Mouse (Mus musculus): Measurements from ENCODE around the gene Fam71e2. TPM values are rescaled to one million over a fixed set of nuclear protein-coding genes. Genes with fewer than 3 reads are reported as not detected.

Fam71e2 gene
- polyA plus RNA-seq (2014; fragmentation: Illumina TruSeq; extraction: RNeasy Lipid Tissue Mini Kit (QIAGEN cat#74804); ENCODE audit: insufficient read depth, low read depth, low replicate concordance): not detected

DNA sequence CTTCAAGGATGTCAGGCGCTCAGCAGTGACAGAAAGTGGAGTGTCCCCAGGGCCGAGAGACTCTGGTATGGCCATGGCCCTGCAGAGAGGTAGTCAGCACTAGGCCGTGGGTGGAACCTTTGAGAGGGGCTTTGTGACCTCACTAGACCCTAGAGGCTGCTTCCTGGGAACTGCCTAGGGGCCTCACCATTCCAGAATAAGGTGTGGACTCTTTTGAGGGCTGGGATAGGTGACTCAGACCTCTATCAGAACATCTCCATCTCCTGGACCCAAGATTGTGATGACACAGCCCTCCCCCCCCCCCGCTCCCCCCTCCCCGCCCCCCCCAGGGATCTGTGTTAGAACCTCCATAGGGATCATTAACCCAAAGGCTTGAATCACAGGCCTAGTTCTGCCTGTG is at the start of gene Fam71e2:
Fam71e2 (minus strand) TSS at position 101 of the 400 bp plus-strand sequence.

DNA sequence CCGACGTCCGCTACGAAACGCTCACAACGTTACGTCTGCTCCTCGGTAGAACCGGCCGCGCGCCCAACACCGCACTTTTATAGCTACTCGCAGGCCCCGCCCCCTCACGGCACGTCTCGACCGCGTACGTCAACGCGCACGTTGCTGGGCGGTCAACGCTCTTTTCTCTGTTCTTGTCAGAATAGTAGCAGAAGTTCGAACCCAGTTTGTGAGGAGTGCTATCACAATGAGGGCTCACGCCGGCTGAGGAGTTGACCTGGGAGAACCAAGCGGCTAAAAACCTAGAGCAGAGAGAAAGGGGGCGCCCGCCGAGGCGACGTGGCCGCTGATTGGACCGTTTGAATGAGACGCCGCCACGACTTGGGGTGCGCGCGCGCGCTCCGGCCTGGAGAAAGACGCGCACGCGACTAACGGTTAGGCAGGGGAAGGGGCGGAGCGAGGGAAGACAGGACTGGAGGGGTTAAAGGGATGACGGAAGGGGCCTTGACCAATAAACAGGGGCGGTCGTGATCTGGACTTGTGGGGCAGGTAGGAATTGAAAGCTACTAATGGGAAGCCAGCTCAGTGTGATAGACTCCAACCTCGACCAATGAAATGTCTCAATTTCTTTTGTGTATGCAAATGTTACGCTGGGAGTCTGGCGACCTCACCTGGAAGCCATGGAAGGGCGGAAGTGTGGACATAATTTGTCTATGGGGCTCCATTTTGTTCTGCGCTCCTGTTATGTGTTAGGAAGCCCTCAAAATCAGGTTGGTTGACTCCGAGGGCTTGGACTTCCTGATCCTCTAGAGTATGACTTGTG is 41.4 kb upstream of the Fam71e2 start, which contains the start of gene Ube2s:
Ube2s (minus strand) TSS at position 288 of the 802 bp plus-strand sequence.

DNA sequence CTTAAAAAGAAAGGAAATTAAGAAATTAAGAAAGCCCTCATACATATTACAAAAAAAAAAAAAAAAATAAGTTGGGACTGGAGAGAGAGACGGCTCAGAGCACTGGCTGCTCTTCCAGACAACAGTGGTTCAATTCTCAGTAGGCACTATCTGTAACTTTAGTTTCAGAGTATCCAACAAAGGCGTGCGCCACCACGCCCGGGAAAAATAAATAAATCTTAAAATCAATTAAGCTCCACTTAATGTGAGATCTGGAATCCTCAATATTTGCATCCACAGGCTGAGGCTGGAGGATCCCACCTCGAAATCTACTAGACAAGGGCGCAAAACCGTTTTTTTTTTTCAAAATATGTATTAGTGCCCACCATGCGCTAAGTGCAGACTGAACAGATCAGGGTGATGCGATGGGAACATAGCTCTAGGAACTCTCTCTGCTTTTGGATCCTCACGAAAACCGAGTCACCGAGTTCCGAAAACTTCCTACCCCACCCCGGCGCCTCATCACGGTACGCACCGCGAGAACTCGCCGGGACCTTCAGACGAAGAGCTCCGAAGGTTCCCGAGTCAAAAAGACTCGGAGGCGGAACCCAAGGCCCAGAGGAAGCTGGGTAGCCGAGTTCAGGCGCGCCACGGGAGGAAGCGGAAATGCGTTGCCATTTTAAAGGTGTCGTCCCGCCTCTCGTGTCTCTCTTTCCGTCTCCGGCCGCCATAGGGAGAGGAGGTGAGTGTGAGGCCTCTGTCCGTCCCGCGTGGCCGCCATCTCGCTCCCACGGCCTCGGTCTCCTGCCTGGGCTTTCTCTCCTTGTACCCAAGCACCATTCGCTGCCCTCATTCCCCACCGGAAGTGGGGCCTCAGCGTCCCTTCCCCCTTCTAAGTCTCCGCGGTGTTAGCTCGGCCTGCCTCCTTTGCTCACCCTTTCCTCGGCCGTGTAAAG is 21.4 kb upstream of the Fam71e2 start, which contains the start of gene Rpl28:
Rpl28 (plus strand) TSS at position 597 of the 935 bp plus-strand sequence.

DNA sequence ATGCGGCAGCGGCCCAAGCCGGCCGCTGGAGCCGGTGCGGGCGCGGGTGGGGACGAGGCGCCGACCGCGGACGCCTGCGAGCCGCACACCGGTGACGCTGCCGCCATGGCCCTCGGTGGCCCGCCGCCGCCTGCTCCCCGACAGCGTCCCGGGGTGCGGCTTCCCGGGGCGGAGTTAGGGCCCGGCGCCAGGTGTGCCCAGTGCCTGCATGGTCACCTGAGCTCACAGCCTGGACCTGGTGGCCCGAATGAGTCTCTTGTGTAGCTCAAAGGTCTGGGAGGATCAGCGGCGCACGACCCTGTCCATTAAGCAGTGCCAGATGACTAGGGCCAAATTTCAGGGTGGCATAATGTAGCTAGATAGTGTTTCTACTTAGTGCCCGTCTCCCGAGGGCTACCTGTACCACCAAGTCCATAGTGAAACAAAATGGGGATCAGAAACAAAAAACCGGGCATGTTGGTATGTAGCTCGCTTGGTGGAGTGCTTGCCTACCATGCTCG is 18.4 kb upstream of the Fam71e2 start, which contains the start of gene Tmem238:
Tmem238 (minus strand) TSS at position 221 of the 500 bp plus-strand sequence.

GRCm38 (mm10) chr7:4782759-4783158 is 11.7 kb upstream of the Fam71e2 start, which contains the start of the genes Il11 and Tmem190:
Gene Il11, minus strand, starts transcription at chr7:4782859.
Gene Tmem190, plus strand, starts transcription at chr7:4782937.

GRCm38 (mm10) chr7:4752821-4753570 is 18.1 kb downstream of the Fam71e2 start, which contains the start of gene Cox6b2:
Gene Cox6b2, minus strand, starts transcription at chr7:4753094.

DNA sequence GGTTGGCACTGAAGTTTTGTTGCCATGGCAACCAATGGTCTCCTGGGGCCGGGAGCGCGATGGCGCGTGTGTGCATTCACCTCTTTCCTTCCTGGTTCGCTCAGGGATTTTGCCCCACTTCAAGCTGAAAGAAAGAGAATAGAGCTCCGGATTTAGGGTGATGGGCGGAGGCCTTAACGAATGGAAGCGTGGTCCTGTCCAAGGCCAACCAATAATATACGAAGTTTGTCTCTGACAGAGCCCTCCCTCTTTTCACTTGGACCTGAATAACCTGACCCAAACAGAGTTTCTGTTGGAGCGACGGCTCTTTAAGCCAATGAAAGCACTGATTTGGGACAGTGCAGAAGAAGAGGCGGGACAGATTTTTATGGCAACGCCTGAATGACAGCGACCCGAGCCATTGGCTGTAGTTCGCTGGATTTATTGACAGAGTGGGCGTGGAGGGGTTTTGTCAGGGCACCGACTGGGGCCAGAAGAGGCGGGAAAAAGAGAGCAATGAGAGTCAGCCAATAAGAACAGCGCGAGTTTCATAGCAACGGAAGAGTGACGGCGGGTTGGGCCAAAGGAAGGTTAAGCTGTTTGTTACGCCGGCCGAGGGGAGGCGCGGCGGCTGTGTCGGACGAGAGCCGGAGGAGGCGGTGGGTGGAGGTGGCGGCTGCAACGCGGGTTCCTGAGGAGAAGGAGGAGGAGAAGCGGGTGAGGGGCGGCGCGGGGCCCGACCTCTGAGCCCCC is 31.4 kb downstream of the Fam71e2 start, which contains the start of gene Kmt5c:
Kmt5c (plus strand) TSS at position 572 of the 732 bp plus-strand sequence.

GRCm38 (mm10) chr7:4725169-4725568 is 45.9 kb downstream of the Fam71e2 start, which contains the start of gene Tmem150b:
Gene Tmem150b, minus strand, starts transcription at chr7:4725249.

Other genes with a start within 250 kb of the Fam71e2 start
- 179 TPM for gene Tnni3, start 247.1 kb downstream of the Fam71e2 start, polyA plus RNA-seq (2014; fragmentation: Illumina TruSeq; extraction: RNeasy Lipid Tissue Mini Kit (QIAGEN cat#74804); ENCODE audit: insufficient read depth, low read depth, low replicate concordance)
- gene Dnaaf3, start 238.8 kb downstream of the Fam71e2 start, polyA plus RNA-seq (2014; fragmentation: Illumina TruSeq; extraction: RNeasy Lipid Tissue Mini Kit (QIAGEN cat#74804); ENCODE audit: insufficient read depth, low read depth, low replicate concordance): 5.0 TPM
- gene Syt5, start 223.8 kb downstream of the Fam71e2 start, polyA plus RNA-seq (2014; fragmentation: Illumina TruSeq; extraction: RNeasy Lipid Tissue Mini Kit (QIAGEN cat#74804); ENCODE audit: insufficient read depth, low read depth, low replicate concordance): 10.7 TPM
- gene Ptprh, start 167.3 kb downstream of the Fam71e2 start, polyA plus RNA-seq (2014; fragmentation: Illumina TruSeq; extraction: RNeasy Lipid Tissue Mini Kit (QIAGEN cat#74804); ENCODE audit: insufficient read depth, low read depth, low replicate concordance): 0.21 TPM
- 2.6 TPM for gene Tmem86b, start 139.9 kb downstream of the Fam71e2 start, polyA plus RNA-seq (2014; fragmentation: Illumina TruSeq; extraction: RNeasy Lipid Tissue Mini Kit (QIAGEN cat#74804); ENCODE audit: insufficient read depth, low read depth, low replicate concordance)
- 37.5 TPM for gene Ppp6r1, start 112.3 kb downstream of the Fam71e2 start, polyA plus RNA-seq (2014; fragmentation: Illumina TruSeq; extraction: RNeasy Lipid Tissue Mini Kit (QIAGEN cat#74804); ENCODE audit: insufficient read depth, low read depth, low replicate concordance)
- gene Hspbp1, start 86.2 kb downstream of the Fam71e2 start, polyA plus RNA-seq (2014; fragmentation: Illumina TruSeq; extraction: RNeasy Lipid Tissue Mini Kit (QIAGEN cat#74804); ENCODE audit: insufficient read depth, low read depth, low replicate concordance): 36.3 TPM
- 1.5 TPM for gene Brsk1, start 80.7 kb downstream of the Fam71e2 start, polyA plus RNA-seq (2014; fragmentation: Illumina TruSeq; extraction: RNeasy Lipid Tissue Mini Kit (QIAGEN cat#74804); ENCODE audit: insufficient read depth, low read depth, low replicate concordance)
- gene Tmem150b, start 46.1 kb downstream of the Fam71e2 start, polyA plus RNA-seq (2014; fragmentation: Illumina TruSeq; extraction: RNeasy Lipid Tissue Mini Kit (QIAGEN cat#74804); ENCODE audit: insufficient read depth, low read depth, low replicate concordance): 1.7 TPM
- 17.6 TPM for gene Kmt5c, start 31.2 kb downstream of the Fam71e2 start, polyA plus RNA-seq (2014; fragmentation: Illumina TruSeq; extraction: RNeasy Lipid Tissue Mini Kit (QIAGEN cat#74804); ENCODE audit: insufficient read depth, low read depth, low replicate concordance)
- 80.5 TPM for gene Cox6b2, start 18.2 kb downstream of the Fam71e2 start, polyA plus RNA-seq (2014; fragmentation: Illumina TruSeq; extraction: RNeasy Lipid Tissue Mini Kit (QIAGEN cat#74804); ENCODE audit: insufficient read depth, low read depth, low replicate concordance)
- gene Il11, start 11.6 kb upstream of the Fam71e2 start, polyA plus RNA-seq (2014; fragmentation: Illumina TruSeq; extraction: RNeasy Lipid Tissue Mini Kit (QIAGEN cat#74804); ENCODE audit: insufficient read depth, low read depth, low replicate concordance): 0.53 TPM
- gene Tmem190, start 11.6 kb upstream of the Fam71e2 start, polyA plus RNA-seq (2014; fragmentation: Illumina TruSeq; extraction: RNeasy Lipid Tissue Mini Kit (QIAGEN cat#74804); ENCODE audit: insufficient read depth, low read depth, low replicate concordance): not detected
- gene Tmem238, start 18.4 kb upstream of the Fam71e2 start, polyA plus RNA-seq (2014; fragmentation: Illumina TruSeq; extraction: RNeasy Lipid Tissue Mini Kit (QIAGEN cat#74804); ENCODE audit: insufficient read depth, low read depth, low replicate concordance): 8.3 TPM
- gene Rpl28, start 21.6 kb upstream of the Fam71e2 start, polyA plus RNA-seq (2014; fragmentation: Illumina TruSeq; extraction: RNeasy Lipid Tissue Mini Kit (QIAGEN cat#74804); ENCODE audit: insufficient read depth, low read depth, low replicate concordance): 809 TPM
- 128 TPM for gene Ube2s, start 41.3 kb upstream of the Fam71e2 start, polyA plus RNA-seq (2014; fragmentation: Illumina TruSeq; extraction: RNeasy Lipid Tissue Mini Kit (QIAGEN cat#74804); ENCODE audit: insufficient read depth, low read depth, low replicate concordance)
- gene Shisa7, start 73.4 kb upstream of the Fam71e2 start, polyA plus RNA-seq (2014; fragmentation: Illumina TruSeq; extraction: RNeasy Lipid Tissue Mini Kit (QIAGEN cat#74804); ENCODE audit: insufficient read depth, low read depth, low replicate concordance): 0.48 TPM
- 15.3 TPM for gene Isoc2b, start 99.0 kb upstream of the Fam71e2 start, polyA plus RNA-seq (2014; fragmentation: Illumina TruSeq; extraction: RNeasy Lipid Tissue Mini Kit (QIAGEN cat#74804); ENCODE audit: insufficient read depth, low read depth, low replicate concordance)
- 15.4 TPM for gene Isoc2a, start 105.9 kb upstream of the Fam71e2 start, polyA plus RNA-seq (2014; fragmentation: Illumina TruSeq; extraction: RNeasy Lipid Tissue Mini Kit (QIAGEN cat#74804); ENCODE audit: insufficient read depth, low read depth, low replicate concordance)
- gene Gm36210, start 135.2 kb upstream of the Fam71e2 start, polyA plus RNA-seq (2014; fragmentation: Illumina TruSeq; extraction: RNeasy Lipid Tissue Mini Kit (QIAGEN cat#74804); ENCODE audit: insufficient read depth, low read depth, low replicate concordance): not detected
- 3.6 TPM for gene Zfp628, start 143.9 kb upstream of the Fam71e2 start, polyA plus RNA-seq (2014; fragmentation: Illumina TruSeq; extraction: RNeasy Lipid Tissue Mini Kit (QIAGEN cat#74804); ENCODE audit: insufficient read depth, low read depth, low replicate concordance)
- 6.2 TPM for gene Nat14, start 150.7 kb upstream of the Fam71e2 start, polyA plus RNA-seq (2014; fragmentation: Illumina TruSeq; extraction: RNeasy Lipid Tissue Mini Kit (QIAGEN cat#74804); ENCODE audit: insufficient read depth, low read depth, low replicate concordance)
- gene Ssc5d, start 154.5 kb upstream of the Fam71e2 start, polyA plus RNA-seq (2014; fragmentation: Illumina TruSeq; extraction: RNeasy Lipid Tissue Mini Kit (QIAGEN cat#74804); ENCODE audit: insufficient read depth, low read depth, low replicate concordance): 1.6 TPM
- 3.0 TPM for gene Sbk2, start 193.1 kb upstream of the Fam71e2 start, polyA plus RNA-seq (2014; fragmentation: Illumina TruSeq; extraction: RNeasy Lipid Tissue Mini Kit (QIAGEN cat#74804); ENCODE audit: insufficient read depth, low read depth, low replicate concordance)
- gene Sbk3, start 199.9 kb upstream of the Fam71e2 start, polyA plus RNA-seq (2014; fragmentation: Illumina TruSeq; extraction: RNeasy Lipid Tissue Mini Kit (QIAGEN cat#74804); ENCODE audit: insufficient read depth, low read depth, low replicate concordance): 4.7 TPM
- 23.2 TPM for gene Zfp579, start 224.9 kb upstream of the Fam71e2 start, polyA plus RNA-seq (2014; fragmentation: Illumina TruSeq; extraction: RNeasy Lipid Tissue Mini Kit (QIAGEN cat#74804); ENCODE audit: insufficient read depth, low read depth, low replicate concordance)
- gene Zfp524, start 243.1 kb upstream of the Fam71e2 start, polyA plus RNA-seq (2014; fragmentation: Illumina TruSeq; extraction: RNeasy Lipid Tissue Mini Kit (QIAGEN cat#74804); ENCODE audit: insufficient read depth, low read depth, low replicate concordance): 22.7 TPM
- 14.4 TPM for gene Fiz1, start 243.4 kb upstream of the Fam71e2 start, polyA plus RNA-seq (2014; fragmentation: Illumina TruSeq; extraction: RNeasy Lipid Tissue Mini Kit (QIAGEN cat#74804); ENCODE audit: insufficient read depth, low read depth, low replicate concordance)
- not detected for gene Gm44973, start 244.2 kb upstream of the Fam71e2 start, polyA plus RNA-seq (2014; fragmentation: Illumina TruSeq; extraction: RNeasy Lipid Tissue Mini Kit (QIAGEN cat#74804); ENCODE audit: insufficient read depth, low read depth, low replicate concordance)
- 8.2 TPM for gene Zfp865, start 249.1 kb upstream of the Fam71e2 start, polyA plus RNA-seq (2014; fragmentation: Illumina TruSeq; extraction: RNeasy Lipid Tissue Mini Kit (QIAGEN cat#74804); ENCODE audit: insufficient read depth, low read depth, low replicate concordance)
- not detected for gene Ccdc106, start 249.3 kb upstream of the Fam71e2 start, polyA plus RNA-seq (2014; fragmentation: Illumina TruSeq; extraction: RNeasy Lipid Tissue Mini Kit (QIAGEN cat#74804); ENCODE audit: insufficient read depth, low read depth, low replicate concordance)

Data from lung, adult 10 weeks (tissue).